Mouse (Mus musculus) natural killer cell, adult 2 months (primary cell): Measurements from ENCODE around the gene Ces1d.
"Not testable (repeated sequence)": the region's sequence is repeated elsewhere in the genome, so short reads cannot be mapped to it uniquely, and the experiment has no call there.

Source experiments
- DNase-seq, 2 experiments: peaks; one replicate each; pipeline ENCODE4 v3.0.0; 2022; ENCODE audit warnings: low spot score in 2 of 2

Ces1d gene

GRCm38 (mm10) chr8:93197685-93198525, at the start of gene Ces1d:
TSS of gene Ces1d (minus strand) at chr8:93197838.
- no peak for DNase-seq

GRCm38 (mm10) chr8:93246057-93246456, 48.4 kb upstream of the Ces1d start:
- DNase-seq = no peak

DNA sequence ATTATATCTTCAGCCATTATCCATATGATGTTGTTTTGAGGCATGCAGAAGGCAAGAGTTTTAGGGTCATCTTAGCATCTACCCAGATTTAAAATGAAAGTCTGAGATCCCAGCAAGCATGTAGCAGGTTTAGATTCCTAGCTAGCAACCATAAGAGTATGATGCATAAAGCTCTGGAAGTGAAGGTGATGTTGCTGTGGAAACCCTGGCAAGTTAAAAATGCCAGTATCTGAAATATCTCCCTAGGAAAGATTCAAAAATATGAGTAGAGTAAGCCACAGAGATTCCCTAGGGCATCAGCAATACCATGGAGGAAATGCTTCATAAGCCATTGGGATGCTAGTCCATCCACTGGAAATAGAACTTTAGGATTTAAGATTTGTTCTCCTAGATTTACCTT, 42.2 kb upstream of the Ces1d start:
- DNase-seq = no peak

DNA sequence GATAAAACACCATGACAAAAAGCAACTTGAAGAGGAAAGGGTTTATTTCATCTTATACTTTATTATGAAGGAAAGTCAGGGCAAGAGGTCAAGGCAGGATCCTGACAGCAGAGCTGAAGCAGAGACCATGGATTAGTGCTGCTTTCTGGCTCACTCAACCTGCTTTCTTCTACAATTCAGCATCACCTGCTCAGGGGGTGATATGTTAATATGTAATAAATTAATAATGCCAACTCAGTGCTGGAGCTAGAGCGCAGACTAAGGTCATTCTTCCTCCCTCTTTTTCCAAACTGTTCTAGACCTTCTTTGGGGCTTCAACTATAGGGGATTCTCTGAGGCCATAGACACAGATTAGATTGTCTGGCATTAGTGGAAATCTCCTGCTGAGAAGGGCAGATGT, 38.0 kb upstream of the Ces1d start:
- no peak for DNase-seq

- no peak for DNase-seq
Observed at GRCm38 (mm10) chr8:93234706-93235105, 37.1 kb upstream of the Ces1d start.

GRCm38 (mm10) chr8:93234068-93234467, 36.4 kb upstream of the Ces1d start:
- no peak for DNase-seq

GRCm38 (mm10) chr8:93229446-93229845, 31.8 kb upstream of the Ces1d start, which contains the start of gene Ces1e:
TSS of gene Ces1e (minus strand) at chr8:93229619.
- DNase-seq = no peak

- no peak for DNase-seq
Observed at GRCm38 (mm10) chr8:93228673-93229370, 31.2 kb upstream of the Ces1d start.

- DNase-seq = not testable (repeated sequence)
Observed at GRCm38 (mm10) chr8:93226471-93226870, 28.8 kb upstream of the Ces1d start.

DNA sequence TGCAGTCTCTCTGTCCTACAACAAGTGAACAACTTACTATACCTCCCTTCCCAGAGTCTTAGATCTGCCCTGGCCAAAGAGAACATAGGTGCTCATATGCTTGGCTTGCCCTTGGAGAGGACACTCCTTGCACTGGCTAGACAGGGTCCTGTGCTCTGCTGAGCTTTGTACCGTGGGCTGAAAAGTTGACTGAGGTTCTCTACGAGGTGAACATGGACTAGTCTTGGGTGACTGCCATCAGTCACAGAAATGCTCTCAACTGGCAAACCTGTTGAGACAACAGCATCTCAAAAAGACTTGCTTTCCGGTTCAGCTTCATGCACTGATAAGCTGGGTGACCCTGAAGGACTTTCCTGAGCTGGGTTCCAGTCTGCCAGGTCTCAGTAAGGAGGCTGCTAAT, 24.3 kb upstream of the Ces1d start:
- DNase-seq = no peak

GRCm38 (mm10) chr8:93217867-93218266, 20.2 kb upstream of the Ces1d start:
- DNase-seq = no peak

- no peak for DNase-seq
Observed at GRCm38 (mm10) chr8:93217375-93217774, 19.7 kb upstream of the Ces1d start.

- no peak for DNase-seq
Observed at GRCm38 (mm10) chr8:93211091-93211490, 13.5 kb upstream of the Ces1d start.

GRCm38 (mm10) chr8:93199146-93199545, 1.5 kb upstream of the Ces1d start:
- not testable (repeated sequence) for DNase-seq

GRCm38 (mm10) chr8:93196436-93196835, 1.2 kb downstream of the Ces1d start:
- DNase-seq = no peak

DNA sequence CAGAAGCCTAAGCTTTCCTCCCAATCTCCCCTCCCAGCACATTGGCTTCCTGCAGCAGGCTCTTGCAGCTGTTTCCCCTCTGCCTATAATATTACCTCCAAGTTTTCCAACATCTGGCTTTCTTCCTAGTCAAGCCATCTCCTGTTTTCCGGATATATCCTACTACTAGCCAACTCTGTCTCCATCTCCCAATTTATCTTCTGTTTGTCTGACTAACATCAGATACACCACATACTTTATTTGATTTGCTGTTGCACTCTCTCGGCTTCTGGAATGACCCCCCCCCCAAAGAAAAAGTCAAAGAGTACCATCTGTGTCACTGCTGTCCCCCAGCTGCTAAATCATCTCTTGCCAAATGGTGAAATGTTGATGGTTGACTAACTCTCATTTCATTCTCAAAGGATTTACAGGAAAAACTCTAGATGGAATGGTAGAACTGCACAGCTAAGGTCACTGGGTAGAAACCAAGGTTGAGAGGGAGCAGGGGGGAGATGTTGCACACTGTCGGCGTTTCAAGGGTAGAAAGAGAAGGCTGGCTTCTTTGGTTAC, 17.0 kb downstream of the Ces1d start:
- no peak for DNase-seq

GRCm38 (mm10) chr8:93176593-93176992, 21.0 kb downstream of the Ces1d start:
- no peak for DNase-seq

- DNase-seq = no peak
Observed at GRCm38 (mm10) chr8:93174554-93174953, 23.1 kb downstream of the Ces1d start.

GRCm38 (mm10) chr8:93171846-93172590, 25.6 kb downstream of the Ces1d start:
- no peak for DNase-seq

DNA sequence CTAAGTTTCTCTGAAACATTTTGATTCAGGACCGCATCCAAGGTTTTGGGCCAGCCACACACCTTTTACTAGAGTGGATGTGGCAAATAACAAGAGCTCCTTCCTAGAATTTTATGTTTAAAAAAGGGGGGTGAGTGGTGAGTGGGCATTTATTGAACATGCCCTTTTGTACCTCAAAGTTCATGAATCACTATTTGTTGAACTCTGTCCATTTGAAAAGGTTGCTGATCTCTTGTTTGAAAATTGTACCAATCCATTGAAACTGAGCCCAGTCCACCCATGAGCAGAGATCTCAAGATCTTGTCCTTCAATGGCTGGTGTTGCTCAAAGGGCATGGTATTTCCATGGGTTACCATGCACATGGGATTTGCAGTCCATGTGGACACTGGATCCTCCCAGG, 34.3 kb downstream of the Ces1d start:
- DNase-seq = no peak

GRCm38 (mm10) chr8:93151401-93151800, 46.2 kb downstream of the Ces1d start:
- DNase-seq = no peak

DNA sequence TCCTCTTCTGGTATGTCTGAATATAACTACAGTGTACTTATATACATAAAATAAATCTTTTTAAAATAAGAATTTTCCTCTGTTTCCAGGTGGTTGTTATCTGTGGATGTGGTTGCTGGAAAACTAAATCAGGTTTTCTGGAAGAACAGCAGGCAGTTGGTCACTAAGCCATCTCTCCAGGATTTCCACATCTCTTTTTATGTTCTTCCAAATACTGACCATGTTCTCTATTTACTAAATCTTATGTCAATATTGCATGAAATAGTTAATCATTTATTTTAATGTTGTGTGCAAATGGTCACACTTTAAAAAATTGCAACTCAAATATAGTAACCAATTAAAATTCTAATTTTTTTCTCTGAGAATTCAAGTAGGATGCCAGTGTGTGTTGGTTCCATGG, 50.3 kb downstream of the Ces1d start:
- DNase-seq = no peak
